13 mouse cellular contexts compared by ENCODE assay signal in genomic region chr4:106530113-106530482, GRCm38 (mm10). TPM values are rescaled to one million over a fixed set of nuclear protein-coding genes. Genes with fewer than 3 reads are reported as not detected.
DNase-seq lines count a peak whose midpoint lies in the region; ATAC-seq lines count a peak whose summit lies in the region.
"Had no signal": no experiment of that assay in that cellular context is flagged by ENCODE, and none has a peak within 500 bp of the region (broad histone marks: within the 10 kb centered on the region; RNA-seq: fewer than 3 reads in every experiment).

No protein-coding gene starts in this region.

- no peak overlapping the region for H3K4me3 ChIP-seq in kidney, embryonic 14.5 days (ENCODE audit: low read length)
- H3K4me3 ChIP-seq in hindbrain, embryonic 14.5 days (replicated peaks; ENCODE audit: low read length) = no peak overlapping the region
- no peak overlapping the region for H3K4me3 ChIP-seq in midbrain, embryonic 16.5 days (ENCODE audit: low read depth, low read length)

- H3K27ac ChIP-seq in kidney, embryonic 14.5 days (ENCODE audit: low read depth, low read length) = no peak overlapping the region
- no peak overlapping the region for H3K27ac ChIP-seq in hindbrain, embryonic 14.5 days
- H3K27ac ChIP-seq in midbrain, embryonic 16.5 days (ENCODE audit: low read length) = no peak overlapping the region

- no peak overlapping the region for H3K9ac ChIP-seq in kidney, embryonic 14.5 days (ENCODE audit: low read depth, low read length)
- H3K9ac ChIP-seq in hindbrain, embryonic 14.5 days = no peak overlapping the region
- 0 out of 2 replicates have a peak overlapping the region, but pooled peaks have one; percentile 20 for H3K9ac ChIP-seq in midbrain, embryonic 16.5 days (ENCODE audit: low read depth, low read length)

- ATAC-seq in kidney, embryonic 14.5 days (ENCODE audit: low FRiP score, low TSS enrichment) = peak; percentile 16; the same call in 1 of the 2 replicates
- peak; percentile 28; the same call in 1 of the 2 replicates for ATAC-seq in erythroblast, adult 5-6 weeks (replicated peaks; ENCODE audit: low FRiP score, poor library complexity, severe bottlenecking)
- ATAC-seq in hindbrain, embryonic 14.5 days (ENCODE audit: low FRiP score) = peak; percentile 46; the same call in 1 of the 2 replicates
- ATAC-seq in midbrain, embryonic 16.5 days = peak; percentile 71

- no peaks in the 10 kb centered on the region for H3K27me3 ChIP-seq in kidney, embryonic 14.5 days (ENCODE audit: control insufficient read depth, insufficient read depth, low read length)
- H3K27me3 ChIP-seq in hindbrain, embryonic 14.5 days (ENCODE audit: control insufficient read depth, insufficient read depth, low read length) = no peaks in the 10 kb centered on the region; the same call in 1 of the 2 replicates
- H3K27me3 ChIP-seq in midbrain, embryonic 16.5 days (ENCODE audit: control insufficient read depth, insufficient read depth, low read depth, low read length) = no peaks in the 10 kb centered on the region

- no peaks in the 10 kb centered on the region for H3K36me3 ChIP-seq in kidney, embryonic 14.5 days (ENCODE audit: control insufficient read depth, insufficient read depth, low read length)
- no peaks in the 10 kb centered on the region for H3K36me3 ChIP-seq in hindbrain, embryonic 14.5 days (replicated peaks; ENCODE audit: control insufficient read depth, insufficient read depth)
- no peaks in the 10 kb centered on the region for H3K36me3 ChIP-seq in midbrain, embryonic 16.5 days (ENCODE audit: control insufficient read depth, insufficient read depth, low read length)

- 0 out of 2 replicates have a peak, but pooled peaks cover 6% of the 10 kb centered on the region for H3K4me1 ChIP-seq in kidney, embryonic 14.5 days (ENCODE audit: control insufficient read depth, insufficient read depth, low read length)
- no peaks in the 10 kb centered on the region for H3K4me1 ChIP-seq in hindbrain, embryonic 14.5 days (replicated peaks; ENCODE audit: control insufficient read depth, insufficient read depth, low read length)
- peaks cover 3% of the 10 kb centered on the region; the same call in 1 of the 2 replicates for H3K4me1 ChIP-seq in midbrain, embryonic 16.5 days (ENCODE audit: control insufficient read depth, insufficient read depth, low read length)

- no peak overlapping the region for H3K4me2 ChIP-seq in kidney, embryonic 14.5 days (replicated peaks; ENCODE audit: low read depth, low read length)
- H3K4me2 ChIP-seq in hindbrain, embryonic 14.5 days (replicated peaks) = no peak overlapping the region
- H3K4me2 ChIP-seq in midbrain, embryonic 16.5 days (ENCODE audit: low read length) = no peak overlapping the region

- no peak for DNase-seq in kidney, postnatal 14 days
- no peak for DNase-seq in hindbrain, embryonic 14.5 days (ENCODE audit: low spot score)
- DNase-seq in embryo, embryonic 10 days (ENCODE audit: low spot score) = no peak
- DNase-seq in adrenal gland, adult 18-20 months (ENCODE audit: low spot score in 2 of 2) = no peak
- no peak for DNase-seq in spleen, postnatal 14 days (ENCODE audit: low spot score in 2 of 2)

- 66% methylated on average over 9 of the region's 9 CpGs for WGBS in kidney, embryonic 14.5 days
- WGBS in hindbrain, embryonic 14.5 days = 65% methylated on average over 9 of the region's 9 CpGs
- 66% methylated on average over 9 of the region's 9 CpGs for WGBS in midbrain, embryonic 16.5 days

- no peaks in the 10 kb centered on the region for H3K9me3 ChIP-seq in kidney, embryonic 14.5 days (ENCODE audit: control insufficient read depth, low read length)
- no peaks in the 10 kb centered on the region for H3K9me3 ChIP-seq in hindbrain, embryonic 14.5 days (ENCODE audit: control insufficient read depth, low read length)
- no peaks in the 10 kb centered on the region for H3K9me3 ChIP-seq in midbrain, embryonic 16.5 days (replicated peaks; ENCODE audit: control insufficient read depth, low read length, poor library complexity, severe bottlenecking)

RNA-seq across cellular contexts. Expression of gene Dhcr24, which starts 30.7 kb away (rescaled TPM):
- 21.4 and 29.5 TPM in 2 replicates for polyA plus RNA-seq in kidney, embryonic 14.5 days (2014; fragmentation: Nextera tagmentation; extraction: Ambion mirVana)
- 2.3 and 4.4 TPM in 2 replicates for total RNA-seq in erythroblast, adult 5-6 weeks (2015; ENCODE audit: low replicate concordance)
- 1.5 and 1.7 TPM in 2 replicates for total RNA-seq in erythroblast, adult 5-6 weeks (2017; ENCODE audit: low replicate concordance)
- 25.7 and 27.1 TPM in 2 replicates for polyA plus RNA-seq in hindbrain, embryonic 14.5 days (2014; fragmentation: Nextera tagmentation; extraction: Ambion mirVana)
- polyA plus RNA-seq in midbrain, embryonic 16.5 days (2015; fragmentation: Nextera tagmentation; extraction: Ambion mirVana) = 3.8 and 4.7 TPM in 2 replicates
- 100 to 1,000 TPM in 1 of 2 experiments, 10 to 100 TPM in 1; 44.3 to 281 TPM for total RNA-seq in adrenal gland, adult 18-20 months (2021)

RNA-seq across cellular contexts. Expression of gene Bsnd, which starts 38.0 kb away (rescaled TPM):
- polyA plus RNA-seq in kidney, embryonic 14.5 days (2014; fragmentation: Nextera tagmentation; extraction: Ambion mirVana) = 2.1 and 4.8 TPM in 2 replicates
- not detected in 2 replicates for total RNA-seq in erythroblast, adult 5-6 weeks (2015; ENCODE audit: low replicate concordance)
- total RNA-seq in erythroblast, adult 5-6 weeks (2017; ENCODE audit: low replicate concordance) = not detected in 2 replicates
- not detected in 2 replicates for polyA plus RNA-seq in hindbrain, embryonic 14.5 days (2014; fragmentation: Nextera tagmentation; extraction: Ambion mirVana)
- not detected in 2 replicates for polyA plus RNA-seq in midbrain, embryonic 16.5 days (2015; fragmentation: Nextera tagmentation; extraction: Ambion mirVana)
- total RNA-seq in adrenal gland, adult 18-20 months (2021) = not detected
- total RNA-seq: adrenal gland, postnatal 25 days; heart, postnatal 4 days; layer of hippocampus, postnatal 10 days; monocyte, adult 5-6 weeks had no signal
- polyA plus RNA-seq: lung, adult 2 months had no signal

Comparison
In these comparisons a context has a peak if more than half of its experiments do, and no peak if none do; other contexts are left out.
1. ATAC-seq: peak in every context shown above with its lines; median percentile 71 in midbrain, embryonic 16.5 days; 46 in hindbrain, embryonic 14.5 days; 28 in erythroblast, adult 5-6 weeks; 16 in kidney, embryonic 14.5 days.